Mouse (Mus musculus): ENCODE results near the gene Vwc2l.

Gene Vwc2l

DNA sequence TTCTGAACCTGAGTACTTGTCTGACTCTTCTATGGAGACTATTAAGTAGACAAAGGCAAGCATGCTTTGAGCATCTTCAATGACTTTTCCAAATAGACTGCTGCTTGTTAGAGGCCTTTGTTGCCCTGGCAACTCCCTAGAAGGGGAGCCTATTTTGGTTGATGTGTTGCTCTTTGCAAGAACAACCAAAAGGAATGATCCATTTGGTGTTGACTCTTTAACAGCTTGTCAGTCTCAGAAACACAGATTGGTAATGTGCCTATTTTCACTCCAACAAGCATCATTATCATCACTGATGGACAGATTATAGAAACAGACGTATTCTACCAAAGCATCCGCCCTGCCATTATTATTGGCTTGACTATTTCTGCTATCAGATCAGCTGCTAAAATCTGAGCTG, 181.9 kb downstream of the Vwc2l start:
- DNase-seq (ENCODE audit: extremely low read depth, low read depth, low spot score), result no peak

DNA sequence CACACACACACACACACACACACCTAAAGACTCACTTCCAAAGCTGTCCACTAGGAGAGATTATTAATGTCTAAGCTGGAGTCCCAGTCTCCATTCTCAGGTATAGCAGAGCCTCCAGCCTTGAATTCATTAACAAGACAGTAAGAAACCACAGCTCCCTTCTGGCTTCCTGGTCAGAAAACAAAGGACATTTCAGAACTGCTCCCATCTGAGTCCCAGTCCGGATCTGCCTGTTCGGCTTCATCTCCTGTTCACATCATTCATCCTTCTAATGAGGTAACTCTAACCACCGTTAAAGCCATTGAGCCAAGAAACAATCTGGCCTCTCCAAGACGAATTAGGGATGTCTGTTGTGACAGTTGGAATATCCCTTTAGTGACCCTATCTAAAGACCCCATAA, 185.7 kb downstream of the Vwc2l start:
- DNase-seq (ENCODE audit: extremely low read depth, low read depth, low spot score), result no peak

DNA sequence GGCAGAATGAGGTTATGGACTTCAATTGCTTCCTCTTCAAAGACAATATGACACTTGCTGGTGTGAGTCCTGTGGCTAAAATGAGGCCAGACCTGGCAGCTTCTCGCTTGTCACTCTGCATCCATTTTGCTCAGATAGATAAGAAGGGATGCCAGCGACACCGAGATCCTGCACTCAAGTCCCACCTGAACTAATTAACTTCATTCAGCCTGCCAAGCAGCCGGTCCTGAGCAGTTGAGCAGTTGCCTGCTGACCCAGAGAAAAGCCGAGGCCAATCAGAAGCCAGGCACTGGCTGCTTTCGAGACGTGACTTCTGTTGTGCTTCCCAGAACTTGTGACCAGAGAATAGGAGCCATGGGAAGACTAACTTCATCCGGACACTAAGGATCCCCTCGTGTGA, 187.6 kb downstream of the Vwc2l start:
- no peak for DNase-seq (ENCODE audit: extremely low read depth, low read depth, low spot score)

DNA sequence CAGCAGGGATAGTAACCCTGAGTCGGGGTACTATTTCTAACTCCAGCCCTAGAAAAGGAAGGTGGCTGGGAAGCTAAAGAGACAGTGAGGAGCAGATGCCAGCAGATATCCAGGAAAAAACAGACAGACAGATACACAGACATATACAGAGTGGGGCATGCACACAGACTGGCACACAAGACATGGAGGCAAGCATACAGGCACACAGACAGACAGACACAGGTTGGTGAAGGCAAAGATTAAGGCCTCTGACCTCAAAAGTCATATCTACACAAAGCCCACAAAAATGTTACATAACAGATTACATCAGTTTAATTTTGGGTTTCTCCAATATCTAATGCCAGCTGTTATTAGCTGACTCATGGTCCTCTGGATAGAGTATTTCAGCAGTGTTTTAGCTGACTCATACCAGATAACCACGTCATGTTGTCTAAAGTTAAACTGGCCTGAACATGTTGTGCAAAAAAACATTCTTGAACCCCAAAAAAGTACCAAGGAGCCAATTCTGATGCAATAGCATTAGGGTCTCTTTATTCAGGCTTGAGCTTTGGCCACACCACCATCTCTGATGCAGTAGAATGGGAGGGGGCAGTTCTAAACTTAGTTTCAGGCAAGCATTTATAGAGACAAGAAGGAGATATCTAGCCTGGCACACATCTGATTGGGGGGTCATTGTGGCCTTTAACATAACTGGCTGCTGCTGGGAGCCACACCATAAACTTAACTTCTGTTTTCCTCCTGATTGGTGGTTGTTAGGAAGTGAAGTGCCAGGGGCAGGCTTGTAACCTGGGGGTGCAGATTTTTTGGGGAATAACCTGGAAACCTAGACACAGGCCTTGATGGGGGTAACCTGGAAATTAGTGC, 192.9 kb downstream of the Vwc2l start:
- DNase-seq (ENCODE audit: extremely low read depth, low read depth, low spot score), result no peak

DNA sequence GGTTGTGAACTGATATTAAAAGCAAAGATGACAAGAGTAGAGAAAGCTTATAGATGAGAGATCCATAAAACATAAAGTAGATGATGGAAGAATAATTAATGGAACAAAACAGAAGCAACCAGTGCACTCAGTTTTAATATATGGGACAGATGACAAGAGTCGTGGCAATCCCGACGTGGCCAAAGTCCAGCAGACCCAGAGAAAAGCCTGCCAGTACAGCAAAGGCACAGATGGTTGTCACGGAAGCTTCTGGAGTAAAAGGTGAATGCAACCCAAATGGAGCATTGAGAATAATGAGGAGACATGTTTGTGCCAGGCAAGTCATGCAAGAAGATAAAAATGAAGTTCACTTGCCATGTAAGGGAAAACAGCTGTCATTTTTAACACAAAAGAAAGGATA, 207.5 kb downstream of the Vwc2l start:
- no peak for DNase-seq (ENCODE audit: extremely low read depth, low read depth, low spot score)

Measured in fat pad, adult 2 months (tissue).